24 mouse cellular contexts compared by ENCODE assay signal in the genomic region with DNA sequence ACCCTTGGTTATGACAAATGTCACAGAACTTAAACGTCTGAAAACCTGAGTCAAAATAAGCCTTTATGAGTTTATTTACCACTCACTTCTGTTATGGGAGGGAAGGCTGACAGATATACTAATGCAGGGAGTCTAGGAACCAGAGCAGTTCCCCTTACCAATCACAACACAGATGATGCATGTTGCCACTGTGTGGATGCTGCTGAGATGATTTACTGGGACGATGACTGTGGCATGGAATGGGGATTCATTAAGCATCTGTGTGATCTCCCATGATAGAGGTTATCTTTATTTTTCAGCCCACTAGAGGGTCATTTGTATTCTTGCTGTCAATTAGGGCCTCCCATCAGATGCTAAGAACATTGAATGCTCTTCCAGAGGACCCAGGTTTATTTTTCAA.
"Had no signal": no experiment of that assay in that cellular context is flagged by ENCODE, and none has a peak within 500 bp of the region (broad histone marks: within the 10 kb centered on the region; RNA-seq: fewer than 3 reads in every experiment).

No protein-coding gene starts in this region.

- ATAC-seq: forebrain, embryonic 16.5 days; hindbrain, embryonic 16.5 days; inflammation-experienced regulatory T-cells, adult 6 months; intestine, embryonic 15.5 days; intestine, postnatal 0 days had no signal

- H3K4me2 ChIP-seq: heart, embryonic 12.5 days; intestine, embryonic 15.5 days; limb, embryonic 13.5 days; limb, embryonic 15.5 days had no signal

- H3K9ac ChIP-seq: heart, embryonic 12.5 days; intestine, embryonic 15.5 days; limb, embryonic 13.5 days; limb, embryonic 15.5 days had no signal

- DNase-seq: gastrocnemius, adult 2 months; gastrocnemius, postnatal 10 days; gastrocnemius, postnatal 25 days; heart, adult 18-20 months; heart, postnatal 10 days; heart, postnatal 4 days; kidney, adult 18-20 months; kidney, adult 8-10 months; kidney, postnatal 10 days; kidney, postnatal 25 days; kidney, postnatal 4 days; left cerebral cortex, postnatal 4 days had no signal

- H3K27ac ChIP-seq: gastrocnemius, adult 2 months; heart, embryonic 10.5 days; intestine, embryonic 15.5 days; layer of hippocampus, adult 2 months; left cerebral cortex, adult 2 months; limb, embryonic 13.5 days; limb, embryonic 15.5 days had no signal

- H3K4me3 ChIP-seq: gastrocnemius, adult 2 months; heart, embryonic 10.5 days; heart, embryonic 12.5 days; hindbrain, embryonic 10.5 days; intestine, embryonic 15.5 days; layer of hippocampus, adult 2 months; left cerebral cortex, adult 2 months; limb, embryonic 13.5 days; limb, embryonic 15.5 days had no signal

- H3K9me3 ChIP-seq: heart, embryonic 10.5 days; heart, embryonic 12.5 days; hindbrain, embryonic 10.5 days; intestine, embryonic 15.5 days; limb, embryonic 13.5 days; limb, embryonic 15.5 days had no signal

- H3K27me3 ChIP-seq: heart, embryonic 12.5 days; intestine, embryonic 15.5 days; limb, embryonic 13.5 days; limb, embryonic 15.5 days had no signal

- H3K4me1 ChIP-seq: heart, embryonic 10.5 days; heart, embryonic 12.5 days; intestine, embryonic 15.5 days; limb, embryonic 13.5 days; limb, embryonic 15.5 days had no signal

- H3K36me3 ChIP-seq: heart, embryonic 10.5 days; heart, embryonic 12.5 days; hindbrain, embryonic 10.5 days; intestine, embryonic 15.5 days; limb, embryonic 13.5 days; limb, embryonic 15.5 days had no signal
